Mouse (Mus musculus) liver, adult 2 months (tissue): ENCODE results near the gene Tlk1. TPM values are rescaled to one million over a fixed set of nuclear protein-coding genes. Genes with fewer than 3 reads are reported as not detected.
A peak's percentile ranks its signal among the peaks of the same experiment; 100 is the strongest.

Experiments
- DNase-seq: peaks from one replicate; pipeline ENCODE4 v3.0.0-alpha.2; 2011; ENCODE audit warnings: low read depth, low spot score; ENCODE audit errors: extremely low read depth
- H3K27ac ChIP-seq: fragments of 200-500 bp; replicated peaks from 2 replicates; pipeline ENCODE4 v1.5.1; 2012; ENCODE audit warnings: low read depth, mild to moderate bottlenecking, control low read depth, inconsistent platforms, low read length; ENCODE audit not compliant: insufficient read depth
- H3K27me3 ChIP-seq: fragments of 200-500 bp; 2 replicates; pipeline ENCODE4 v1.6.1; 2012; ENCODE audit warnings: mild to moderate bottlenecking, moderate library complexity, low read length, inconsistent platforms; ENCODE audit not compliant: control insufficient read depth, insufficient read depth
- H3K36me3 ChIP-seq: fragments of 200-500 bp; 2 replicates; pipeline ENCODE4 v1.6.1; 2012; ENCODE audit warnings: low read length, inconsistent platforms; ENCODE audit not compliant: control insufficient read depth, insufficient read depth
- H3K4me1 ChIP-seq: fragments of 200-500 bp; 2 replicates; pipeline ENCODE4 v1.6.1; 2011; ENCODE audit warnings: low read length; ENCODE audit not compliant: control insufficient read depth, insufficient read depth
- H3K4me3 ChIP-seq: fragments of 200-500 bp; 2 replicates; pipeline ENCODE4 v1.5.1; 2011; ENCODE audit warnings: low read depth, mild to moderate bottlenecking, control low read depth, low read length, moderate library complexity; ENCODE audit not compliant: insufficient read depth
- H3K79me2 ChIP-seq: fragments of 200-500 bp; 2 replicates; pipeline ENCODE4 v1.6.1; 2012; ENCODE audit warnings: inconsistent platforms, mild to moderate bottlenecking, low read length, moderate library complexity; ENCODE audit not compliant: control insufficient read depth, insufficient read depth
- H3K9ac ChIP-seq: fragments of 200-500 bp; 2 replicates; pipeline ENCODE4 v1.6.1; 2012; ENCODE audit warnings: low read depth, mild to moderate bottlenecking, control low read depth, inconsistent platforms, low read length
- CTCF ChIP-seq: fragments of 200-500 bp; IDR thresholded peaks from 2 replicates; pipeline ENCODE4 v1.5.1; 2011; ENCODE audit warnings: low read depth, low read length, control low read depth
- POLR2A ChIP-seq: fragments of 200-500 bp; IDR thresholded peaks from 2 replicates; pipeline ENCODE4 v1.6.1; 2011; ENCODE audit warnings: low read length, control low read depth; ENCODE audit not compliant: insufficient read depth; ENCODE audit errors: extremely low read depth
- WGBS: fragments of 180-500 bp; shearing (Covaris S2); methylation state at CpG from one replicate; pipeline ENCODE4 v1.1.7; 2018; 5-methylcytosine and 5-hydroxymethylcytosine counted together
- polyA plus RNA-seq: library from polyadenylated mRNA; depleted of rRNA; stranded (reverse); fragments of >200 nt; gene quantifications from 2 replicates; pipeline ENCODE4 v1.2.3, GENCODE M21; 2012; rRNA removed
- total RNA-seq: library from RNA; depleted of rRNA; stranded (reverse); fragments of >200 nt; gene quantifications from 2 replicates; pipeline ENCODE4 v1.2.3, GENCODE M21; 2014; rRNA removed

Tlk1 gene
- total RNA-seq (21.4 and 22.6 TPM in 2 replicates), polyA plus RNA-seq (5.6 and 6.2 TPM in 2 replicates)

GRCm38 (mm10) chr2:70825371-70826051, at the start of gene Tlk1:
TSS of gene Tlk1 (minus strand) at chr2:70825728.
- Histone ChIP-seq H3K36me3 (no peaks in the 10 kb centered on the region), H3K4me3 (peak within 1 kb of the TSS; percentile 98), H3K9ac (peak within 1 kb of the TSS; percentile 87), H3K27me3 (no peaks in the 10 kb centered on the region), H3K27ac (peak within 1 kb of the TSS; percentile 87), H3K4me1 (peaks cover 6% of the 10 kb centered on the region; the same call in 1 of the 2 replicates), H3K79me2 (peaks cover 12% of the 10 kb centered on the region; the same call in 1 of the 2 replicates)
- no peak for TF ChIP-seq CTCF
- peak; percentile 42; the same call in 1 of the 2 replicates for TF ChIP-seq POLR2A
- DNase-seq = peak; percentile 48
- 3% methylated on average over 79 of the region's 118 CpGs for WGBS

- no peak for TF ChIP-seq CTCF
- Histone ChIP-seq H3K79me2 (no peaks in the 10 kb centered on the region), H3K9ac (no peak overlapping the region), H3K4me3 (no peak overlapping the region), H3K27me3 (no peaks in the 10 kb centered on the region), H3K27ac (no peak overlapping the region), H3K4me1 (peaks cover 3% of the 10 kb centered on the region; the same call in 1 of the 2 replicates), H3K36me3 (no peaks in the 10 kb centered on the region)
- no peak for DNase-seq
- WGBS = 87% methylated on average over 4 of the region's 4 CpGs
Measured at GRCm38 (mm10) chr2:70875129-70875528, 49.6 kb upstream of the Tlk1 start.

DNA sequence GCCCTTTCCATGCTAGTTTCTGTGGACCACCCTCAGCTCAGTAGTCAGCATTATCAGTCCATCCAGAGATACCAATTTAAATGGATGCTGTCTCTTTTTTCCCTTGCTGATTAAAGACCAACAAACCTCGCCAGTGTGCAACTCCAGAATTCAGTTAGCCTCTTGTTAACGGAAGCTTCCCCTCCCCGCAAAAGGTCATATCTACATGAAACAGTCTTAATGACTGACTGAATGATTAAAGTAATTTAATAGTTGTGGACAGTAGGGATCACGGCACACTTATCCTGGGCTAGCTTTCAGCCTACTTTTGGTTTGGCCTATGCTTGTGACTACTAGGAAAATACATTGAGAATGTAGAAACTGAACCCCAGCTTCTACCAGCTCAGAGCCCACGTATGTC, 47.6 kb upstream of the Tlk1 start:
- no peak overlapping the region for H3K27ac ChIP-seq
- H3K4me3 ChIP-seq = no peak overlapping the region
- no peak for DNase-seq
- H3K9ac ChIP-seq = no peak overlapping the region
- no peak for TF ChIP-seq CTCF
- TF ChIP-seq POLR2A = no peak
- WGBS = 92% methylated on average over 5 of the region's 5 CpGs
- no peaks in the 10 kb centered on the region for H3K27me3 ChIP-seq
- H3K4me1 ChIP-seq = peaks cover 3% of the 10 kb centered on the region; the same call in 1 of the 2 replicates
- H3K79me2 ChIP-seq = no peaks in the 10 kb centered on the region
- no peaks in the 10 kb centered on the region for H3K36me3 ChIP-seq

GRCm38 (mm10) chr2:70871466-70872022, 46.0 kb upstream of the Tlk1 start:
- no peak for DNase-seq
- H3K4me1 ChIP-seq = peaks cover 3% of the 10 kb centered on the region; the same call in 1 of the 2 replicates
- no peak overlapping the region for H3K27ac ChIP-seq
- no peaks in the 10 kb centered on the region for H3K79me2 ChIP-seq
- H3K4me3 ChIP-seq = no peak overlapping the region
- WGBS = 73% methylated on average over 8 of the region's 8 CpGs
- TF ChIP-seq CTCF (no peak), POLR2A (no peak)
- no peaks in the 10 kb centered on the region for H3K36me3 ChIP-seq
- H3K9ac ChIP-seq = no peak overlapping the region
- no peaks in the 10 kb centered on the region for H3K27me3 ChIP-seq

DNA sequence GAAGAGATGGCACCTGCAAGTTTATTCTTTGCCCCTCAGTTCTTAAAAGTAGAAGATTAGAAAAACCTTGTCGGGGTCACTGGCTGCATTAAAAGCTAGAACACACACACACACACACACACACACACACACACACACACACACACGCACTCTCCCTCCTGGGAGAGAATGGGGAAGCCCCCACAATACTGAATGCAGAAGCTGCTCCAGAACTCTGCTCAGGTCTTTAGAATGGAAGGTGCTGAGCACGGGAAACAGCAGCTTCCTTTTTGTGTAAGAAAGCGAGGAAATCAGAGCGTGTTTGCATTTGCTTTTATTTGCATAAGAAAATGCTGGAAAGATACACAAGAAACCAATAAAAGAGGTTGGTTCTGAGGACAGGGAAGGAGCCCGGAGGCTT, 45.3 kb upstream of the Tlk1 start:
- H3K9ac ChIP-seq = no peak overlapping the region
- DNase-seq = peak; percentile 22
- H3K4me3 ChIP-seq = no peak overlapping the region
- H3K27me3 ChIP-seq = no peaks in the 10 kb centered on the region
- peaks cover 3% of the 10 kb centered on the region; the same call in 1 of the 2 replicates for H3K4me1 ChIP-seq
- 44% methylated on average over 6 of the region's 6 CpGs for WGBS
- H3K36me3 ChIP-seq = no peaks in the 10 kb centered on the region
- H3K79me2 ChIP-seq = no peaks in the 10 kb centered on the region
- H3K27ac ChIP-seq = no peak overlapping the region
- TF ChIP-seq POLR2A = no peak
- no peak for TF ChIP-seq CTCF

DNA sequence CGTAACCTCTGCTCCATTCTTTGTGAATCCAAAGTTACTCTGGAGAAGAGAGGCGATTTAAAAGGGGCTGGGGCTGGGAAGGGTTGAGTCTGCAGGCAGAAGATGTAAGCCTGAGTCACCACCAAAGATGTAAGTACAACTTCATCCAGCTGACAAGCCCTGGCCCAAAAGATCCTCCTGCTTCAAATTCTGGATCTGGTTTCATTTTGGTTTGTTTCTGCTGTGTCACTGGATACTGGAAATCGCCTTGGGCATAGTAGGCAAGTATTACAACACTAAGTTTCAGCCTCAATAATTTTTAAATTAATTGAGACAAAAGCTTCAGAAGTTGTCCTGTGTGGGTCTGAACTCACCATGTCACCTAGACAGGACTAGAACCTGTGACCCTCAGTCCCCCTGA, 43.6 kb upstream of the Tlk1 start:
- H3K36me3 ChIP-seq = no peaks in the 10 kb centered on the region
- WGBS = 92% methylated on average over 3 of the region's 3 CpGs
- no peak overlapping the region for H3K9ac ChIP-seq
- H3K27me3 ChIP-seq = no peaks in the 10 kb centered on the region
- DNase-seq = no peak
- H3K4me1 ChIP-seq = peaks cover 3% of the 10 kb centered on the region; the same call in 1 of the 2 replicates
- H3K4me3 ChIP-seq = no peak overlapping the region
- TF ChIP-seq POLR2A (no peak), CTCF (no peak)
- no peaks in the 10 kb centered on the region for H3K79me2 ChIP-seq
- no peak overlapping the region for H3K27ac ChIP-seq
